Mouse (Mus musculus) bone marrow macrophage, adult 2 months (primary cell): ENCODE results near the gene Prkce.

Source experiments
- CTCF ChIP-seq: IDR thresholded peaks from 2 replicates; pipeline ENCODE4 v1.5.1; 2012; ENCODE audit warnings: low read depth, mild to moderate bottlenecking, low read length, moderate library complexity
- POLR2A ChIP-seq: IDR thresholded peaks from 2 replicates; pipeline ENCODE4 v1.6.1; 2012; ENCODE audit warnings: mild to moderate bottlenecking, low read depth, low read length, borderline replicate concordance

GRCm38 (mm10) chr17:86198496-86199465 lies 31.2 kb downstream of the Prkce start:
- no peak for TF ChIP-seq CTCF
- no peak for TF ChIP-seq POLR2A
